ENCODE assay signal across 8 mouse cellular contexts in genomic region chr8:120332379-120333229, GRCm38 (mm10).
A peak's percentile ranks its signal among the peaks of the same experiment; 100 is the strongest.
DNase-seq lines count a peak whose midpoint lies in the region; ATAC-seq and TF ChIP-seq lines count a peak whose summit lies in the region.

No protein-coding gene starts in this region.

- TF ChIP-seq POLR2A in spleen, adult 2 months (IDR thresholded peaks at IDR 0.05; ENCODE audit: low read depth, low read length): no peak

- no peak for DNase-seq in forebrain, embryonic 10.5 days (ENCODE audit: extremely low spot score, low spot score)
- DNase-seq in right cerebral cortex, postnatal 14 days: peak; percentile 43
- DNase-seq in right cerebral cortex, postnatal 36 days (ENCODE audit: low spot score in 2 of 2): no peak
- DNase-seq in limb, embryonic 10.5 days (ENCODE audit: low spot score): no peak
- DNase-seq in spleen, adult 2 months (ENCODE audit: low read depth in 1 of 2, low spot score in 2 of 2): peak; percentile 38 to 55
- no peak for DNase-seq in left cerebral cortex, adult 18-20 months (ENCODE audit: low spot score in 2 of 2)

- ATAC-seq in forebrain, embryonic 16.5 days: no peak
- ATAC-seq in megakaryocyte-erythroid progenitor cell, adult 5-6 weeks (replicated peaks; ENCODE audit: low FRiP score, low TSS enrichment, poor library complexity, severe bottlenecking): no peak; the same call in 1 of the 2 replicates

- peak overlapping the region; percentile 64 for H3K27ac ChIP-seq in forebrain, embryonic 10.5 days
- no peak overlapping the region for H3K27ac ChIP-seq in forebrain, embryonic 16.5 days (ENCODE audit: low read length)
- H3K27ac ChIP-seq in limb, embryonic 10.5 days: 0 out of 2 replicates have a peak overlapping the region, but pooled peaks have one; percentile 5
- no peak overlapping the region for H3K27ac ChIP-seq in spleen, adult 2 months (ENCODE audit: insufficient read depth, low read length)

- H3K9me3 ChIP-seq in forebrain, embryonic 10.5 days: no peaks in the 10 kb centered on the region
- H3K9me3 ChIP-seq in forebrain, embryonic 16.5 days (ENCODE audit: control insufficient read depth, low read length): no peaks in the 10 kb centered on the region
- H3K9me3 ChIP-seq in limb, embryonic 10.5 days (replicated peaks): no peaks in the 10 kb centered on the region

- peak; percentile 12; the same call in 1 of the 2 replicates for TF ChIP-seq CTCF in spleen, adult 2 months (IDR thresholded peaks at IDR 0.05; ENCODE audit: extremely low read depth, insufficient read depth, insufficient read length, insufficient replicate concordance)

- H3K4me1 ChIP-seq in forebrain, embryonic 10.5 days: peaks cover 93% of the 10 kb centered on the region
- peaks cover 35% of the 10 kb centered on the region for H3K4me1 ChIP-seq in forebrain, embryonic 16.5 days (replicated peaks; ENCODE audit: control insufficient read depth, insufficient read depth, low read length)
- H3K4me1 ChIP-seq in limb, embryonic 10.5 days: peaks cover 72% of the 10 kb centered on the region
- peaks cover 28% of the 10 kb centered on the region; the same call in 1 of the 2 replicates for H3K4me1 ChIP-seq in spleen, adult 2 months (ENCODE audit: control insufficient read depth, insufficient read depth, insufficient read length)

- no peak overlapping the region for H3K4me3 ChIP-seq in forebrain, embryonic 10.5 days
- H3K4me3 ChIP-seq in forebrain, embryonic 16.5 days (replicated peaks; ENCODE audit: low read length): no peak overlapping the region
- H3K4me3 ChIP-seq in limb, embryonic 10.5 days: no peak overlapping the region
- H3K4me3 ChIP-seq in spleen, adult 2 months (ENCODE audit: extremely low read depth, insufficient read depth, insufficient read length): no peak overlapping the region

- peaks cover 66% of the 10 kb centered on the region for H3K27me3 ChIP-seq in forebrain, embryonic 10.5 days (ENCODE audit: poor library complexity, severe bottlenecking)
- no peaks in the 10 kb centered on the region for H3K27me3 ChIP-seq in forebrain, embryonic 16.5 days (replicated peaks; ENCODE audit: control insufficient read depth, insufficient read depth, low read length)
- no peaks in the 10 kb centered on the region for H3K27me3 ChIP-seq in limb, embryonic 10.5 days (ENCODE audit: low read depth, poor library complexity, severe bottlenecking)
- no peaks in the 10 kb centered on the region for H3K27me3 ChIP-seq in spleen, adult 2 months (ENCODE audit: control insufficient read depth, insufficient read depth, low read length)

- no peak overlapping the region for H3K4me2 ChIP-seq in forebrain, embryonic 16.5 days (ENCODE audit: low read length)

- 77% methylated on average over 16 of the region's 16 CpGs for WGBS in forebrain, embryonic 10.5 days
- 75% methylated on average over 16 of the region's 16 CpGs for WGBS in forebrain, embryonic 16.5 days
- WGBS in limb, embryonic 10.5 days: 73% methylated on average over 16 of the region's 16 CpGs
- WGBS in spleen, adult 2 months: 20% methylated on average over 16 of the region's 16 CpGs

- no peak overlapping the region for H3K9ac ChIP-seq in forebrain, embryonic 16.5 days (replicated peaks; ENCODE audit: low read depth, low read length)

- no peaks in the 10 kb centered on the region for H3K36me3 ChIP-seq in forebrain, embryonic 10.5 days (replicated peaks)
- no peaks in the 10 kb centered on the region for H3K36me3 ChIP-seq in forebrain, embryonic 16.5 days (ENCODE audit: control insufficient read depth, insufficient read depth)
- no peaks in the 10 kb centered on the region for H3K36me3 ChIP-seq in limb, embryonic 10.5 days
- no peaks in the 10 kb centered on the region for H3K36me3 ChIP-seq in spleen, adult 2 months (ENCODE audit: control insufficient read depth, insufficient read depth, low read length)

Comparison
In these comparisons a context has a peak if more than half of its experiments do, and no peak if none do; other contexts are left out.
1. DNase-seq: peak in right cerebral cortex, postnatal 14 days (single experiment) and spleen, adult 2 months (2 of 2); none in forebrain, embryonic 10.5 days (single experiment), right cerebral cortex, postnatal 36 days (0 of 2), limb, embryonic 10.5 days (single experiment) and left cerebral cortex, adult 18-20 months (0 of 2).
2. H3K27ac ChIP-seq: peak in forebrain, embryonic 10.5 days (single experiment) and limb, embryonic 10.5 days (single experiment); none in forebrain, embryonic 16.5 days (single experiment) and spleen, adult 2 months (single experiment).